Mouse (Mus musculus) urinary bladder, adult 2 months (tissue): Measurements from ENCODE around the gene Sec24d. TPM values are rescaled to one million over a fixed set of nuclear protein-coding genes. Genes with fewer than 3 reads are reported as not detected.

ENCODE experiments used
- DNase-seq: peaks from one replicate; pipeline ENCODE4 v3.0.0; 2022; ENCODE audit warnings: low spot score
- polyA plus RNA-seq: library from polyadenylated mRNA; depleted of rRNA; stranded (reverse); fragments of >200 nt; gene quantifications from 2 replicates; pipeline ENCODE4 v1.2.3, GENCODE M21; 2012; rRNA removed

Sec24d gene
- polyA plus RNA-seq = 51.2 and 58.9 TPM in 2 replicates

DNA sequence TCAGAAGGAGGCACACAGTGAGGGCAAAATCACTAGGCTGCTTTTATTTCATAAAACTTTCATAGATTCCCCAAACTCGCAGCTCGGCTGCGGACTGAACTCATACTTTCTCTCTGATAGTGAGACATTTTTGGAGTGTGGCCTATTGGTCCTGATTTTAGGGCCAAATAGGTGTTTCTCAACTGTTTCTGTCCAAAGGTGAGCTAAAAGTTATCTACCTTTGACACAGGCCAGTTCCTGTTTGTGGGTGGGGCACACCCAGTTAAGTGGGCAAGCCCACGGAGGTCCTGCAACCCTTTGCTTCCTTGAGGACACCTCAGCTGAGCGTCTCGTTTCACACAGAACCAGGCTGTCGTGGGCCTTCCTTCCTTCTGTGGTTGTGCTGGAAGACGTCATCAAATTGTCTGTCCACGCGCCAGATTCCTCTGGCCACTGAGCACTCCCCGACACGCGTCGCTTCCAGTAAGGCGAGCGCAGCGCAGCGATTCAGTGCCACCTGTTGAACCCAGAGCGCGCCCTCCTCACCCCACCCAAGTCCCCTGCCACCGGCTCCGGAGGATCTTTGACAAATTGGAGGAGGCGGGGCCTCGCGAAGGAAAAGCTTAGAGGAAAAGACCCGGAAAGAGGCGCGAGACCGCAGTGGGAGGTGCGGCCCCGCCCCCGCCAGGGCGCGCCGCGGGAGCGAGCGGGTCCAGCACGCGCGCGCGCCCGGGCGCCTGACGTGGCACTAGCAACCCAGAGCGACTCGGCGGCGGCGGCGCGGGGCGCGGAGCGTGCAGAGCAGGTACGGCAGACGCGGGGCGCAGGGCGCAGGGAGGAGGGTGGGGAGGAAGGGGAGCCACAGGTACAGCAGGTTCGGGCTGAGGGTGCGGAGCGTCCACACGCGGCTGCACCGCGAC, at the start of gene Sec24d:
Gene Sec24d (plus strand): TSS at position 703 of the 899 bp plus-strand sequence.
- DNase-seq = peak; percentile 80

DNA sequence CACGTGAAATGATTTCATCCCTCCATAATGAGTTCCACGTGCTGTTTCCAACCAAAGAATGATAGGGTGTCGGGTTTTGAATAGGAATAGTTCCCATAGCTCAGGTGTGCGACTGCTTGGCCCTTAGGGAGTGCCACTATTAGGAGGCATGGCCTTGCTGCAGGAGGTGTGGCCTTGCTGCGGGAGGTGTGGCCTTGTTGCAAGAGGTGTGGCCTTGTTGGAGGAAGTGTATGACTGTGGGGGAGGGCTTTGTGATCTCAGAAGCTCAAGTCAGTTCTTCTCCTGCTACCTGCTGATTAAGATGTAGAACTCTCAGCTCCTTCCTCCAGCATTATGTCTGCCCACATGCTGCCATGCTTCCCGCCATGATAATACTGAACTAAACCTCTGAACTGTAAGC, 48.6 kb upstream of the Sec24d start:
- no peak for DNase-seq

DNA sequence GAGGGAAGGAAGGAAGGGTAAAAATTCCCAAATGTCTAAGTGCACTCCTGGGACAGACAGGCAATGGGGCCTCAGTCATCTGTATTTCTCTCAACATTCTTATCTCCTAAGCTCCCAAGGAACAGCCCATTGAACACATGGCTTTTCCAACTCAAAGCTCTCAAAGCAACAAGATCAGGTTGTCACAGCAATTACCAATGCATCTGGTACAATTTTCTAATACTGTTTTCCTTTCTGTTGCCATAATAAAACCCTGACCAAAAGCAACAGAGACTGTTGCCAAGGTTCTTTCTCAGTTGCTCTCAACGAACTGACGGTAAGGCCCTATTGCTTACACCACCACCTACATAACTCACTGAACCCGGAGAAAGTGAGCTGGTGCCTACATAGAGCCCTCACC, 40.0 kb upstream of the Sec24d start:
- no peak for DNase-seq

DNA sequence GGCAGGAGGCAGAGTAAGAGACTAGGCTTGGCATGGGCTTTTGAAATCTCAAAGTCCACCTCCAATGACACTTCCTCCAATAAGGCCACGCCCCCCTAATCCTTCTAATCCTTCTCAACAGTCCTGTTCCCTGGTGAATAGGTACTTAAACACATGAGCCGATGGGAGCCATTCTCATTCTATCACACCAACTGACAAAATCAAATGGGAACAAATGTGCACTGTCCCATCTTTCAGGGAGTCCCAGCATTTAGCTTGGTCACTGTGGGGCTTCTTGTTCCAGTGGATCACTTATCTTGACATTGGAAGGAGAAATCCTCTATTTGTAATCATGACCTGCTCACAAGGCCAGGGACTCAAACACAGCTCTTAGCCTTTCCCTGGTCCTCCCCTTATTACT, 35.6 kb upstream of the Sec24d start:
- no peak for DNase-seq

DNA sequence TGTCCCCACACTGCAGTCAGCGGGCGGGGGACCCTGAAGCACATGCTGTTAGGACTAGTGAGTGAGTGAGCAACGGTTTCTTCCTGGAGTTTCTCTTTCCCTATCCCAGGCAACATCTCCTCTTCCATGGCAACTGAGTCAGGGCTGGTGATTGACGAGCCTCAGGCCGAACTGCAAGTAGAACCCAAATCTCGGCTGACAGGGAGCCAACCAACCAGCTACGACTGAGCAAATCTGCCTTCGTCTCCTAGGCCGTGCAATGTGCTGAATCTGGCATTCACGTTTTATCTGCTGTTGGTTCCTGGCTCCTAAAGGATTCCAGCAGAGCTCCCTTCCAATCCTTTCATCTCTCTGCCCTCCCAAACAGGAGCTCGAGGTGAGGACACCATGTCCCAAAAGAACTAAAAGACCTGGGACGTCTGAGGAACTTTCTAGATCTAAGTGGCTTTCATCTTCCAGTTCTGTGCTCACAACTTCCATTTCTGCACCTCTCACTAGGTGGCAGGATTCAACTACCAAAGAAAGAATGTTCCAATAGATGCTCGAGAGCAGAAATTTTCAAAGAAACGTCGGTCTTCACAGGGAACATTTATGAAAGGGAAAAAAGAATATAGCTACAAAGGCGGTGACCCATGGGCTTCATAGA, 32.9 kb upstream of the Sec24d start:
- DNase-seq = no peak

DNA sequence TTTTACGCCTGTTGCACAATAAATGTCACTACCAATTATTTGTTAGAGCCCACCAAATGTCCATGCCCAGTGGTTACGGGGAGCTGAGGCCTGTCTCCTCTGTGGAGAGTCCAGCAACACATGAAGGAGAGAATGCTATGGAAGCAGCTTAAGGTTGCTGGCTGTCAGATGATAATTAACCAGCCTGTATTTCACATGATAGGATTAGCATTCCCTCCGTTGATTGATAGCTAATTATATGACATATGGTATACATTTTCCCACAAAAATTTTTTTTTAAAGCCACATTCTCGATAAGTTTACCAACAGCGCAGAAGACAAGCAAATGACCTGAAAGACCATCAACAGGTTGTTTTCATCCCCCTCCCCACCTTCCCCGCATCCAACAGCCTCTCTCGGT, 31.8 kb upstream of the Sec24d start:
- no peak for DNase-seq

DNA sequence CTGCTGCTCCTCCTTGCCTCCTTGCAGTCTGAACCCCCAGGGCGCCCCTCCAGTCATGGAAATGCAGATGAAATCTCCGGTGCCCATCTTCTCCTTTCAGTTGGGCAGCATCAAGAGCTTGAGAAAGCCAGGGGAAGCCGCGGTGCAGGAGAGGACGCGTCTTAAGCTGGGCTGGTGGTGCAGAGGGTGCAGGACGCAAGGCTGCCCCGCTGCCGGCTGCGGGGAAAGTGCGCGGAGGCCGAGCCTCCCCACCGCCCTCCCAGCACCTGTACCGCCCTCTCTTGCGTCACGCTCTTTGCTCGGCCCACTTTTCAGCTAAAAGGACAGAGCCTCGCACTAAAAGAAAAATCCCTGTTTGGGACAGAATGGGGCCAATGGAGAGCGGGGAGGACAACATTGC, 31.3 kb upstream of the Sec24d start, which contains the start of gene Synpo2:
Gene Synpo2 (minus strand): TSS at position 229 of the 400 bp plus-strand sequence.
- peak; percentile 54 for DNase-seq

DNA sequence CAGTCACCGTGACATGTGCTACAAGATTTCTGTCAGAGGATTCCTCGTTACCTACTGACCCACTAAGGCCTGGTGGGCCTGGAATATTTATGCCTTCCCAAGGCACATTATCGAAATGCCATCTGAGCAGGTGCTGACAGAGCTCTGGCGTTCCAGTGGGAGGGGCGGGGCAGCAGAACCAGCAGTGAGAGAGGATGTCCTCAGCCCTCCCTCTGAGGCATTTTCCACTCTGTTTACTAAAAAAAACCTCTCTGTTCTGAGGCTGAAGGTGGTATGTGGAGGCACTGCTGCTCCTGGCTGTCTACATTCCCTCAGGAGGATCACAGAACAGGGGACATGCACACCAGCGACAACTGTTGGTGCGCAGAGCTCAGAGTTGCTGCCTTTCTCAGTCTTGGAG, 30.2 kb upstream of the Sec24d start:
- no peak for DNase-seq

DNA sequence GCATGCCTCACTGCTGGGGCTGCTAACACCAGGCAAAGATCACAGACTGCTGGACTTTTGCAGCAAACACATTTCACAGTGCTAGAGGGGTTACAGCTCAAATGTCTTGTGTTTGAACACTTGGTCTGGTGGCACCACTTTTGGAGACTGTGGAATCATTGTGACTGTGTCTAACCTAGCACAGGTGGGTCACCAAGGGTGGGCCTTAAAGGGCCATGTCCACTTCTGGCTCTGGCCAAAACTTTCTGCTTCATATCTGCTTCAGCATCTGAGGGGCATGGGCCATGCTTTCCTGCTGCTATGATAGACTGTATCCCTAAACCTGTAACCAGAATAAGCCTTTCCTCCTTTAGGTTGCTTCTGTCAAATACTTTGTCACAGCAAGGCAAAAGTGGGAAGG, 29.8 kb upstream of the Sec24d start:
- no peak for DNase-seq

DNA sequence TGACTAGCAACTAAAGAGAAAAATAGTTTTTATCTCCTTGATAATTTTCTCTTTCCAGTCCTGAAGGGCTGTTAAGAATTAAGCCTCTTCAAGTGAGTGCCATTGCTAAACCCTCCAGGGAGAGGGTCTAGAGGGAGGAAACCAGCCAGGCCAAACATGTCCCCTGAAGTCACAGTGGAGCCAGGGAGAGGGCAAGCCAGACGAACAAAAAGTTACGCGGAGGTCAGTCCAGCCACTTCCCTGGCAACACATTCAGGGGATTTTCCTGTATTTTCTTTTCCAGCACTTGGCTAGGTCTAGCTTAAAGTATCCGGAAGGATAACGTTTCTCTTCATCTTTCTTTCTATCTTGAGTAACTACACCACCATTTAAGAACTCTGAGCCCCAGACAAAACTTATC, 22.9 kb upstream of the Sec24d start:
- no peak for DNase-seq

DNA sequence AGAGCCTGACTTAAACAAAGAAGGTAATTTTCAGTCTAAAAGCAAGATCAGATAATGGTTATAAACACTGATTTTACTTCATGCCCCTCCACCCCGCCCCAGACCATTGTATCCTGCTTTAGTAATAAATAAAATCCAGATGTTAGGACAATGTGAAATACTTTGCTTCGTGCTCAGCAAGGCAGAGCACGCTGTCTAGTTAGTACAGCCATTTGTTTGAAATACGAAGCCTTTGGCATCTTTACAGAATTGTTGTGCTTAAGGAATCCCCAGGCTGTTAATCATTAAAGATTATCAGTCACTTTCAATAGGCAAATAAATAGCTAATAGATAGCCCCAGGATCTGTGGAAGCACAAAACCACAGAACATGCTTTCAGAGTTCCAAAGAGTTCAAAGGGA, 21.6 kb upstream of the Sec24d start:
- DNase-seq = no peak

DNA sequence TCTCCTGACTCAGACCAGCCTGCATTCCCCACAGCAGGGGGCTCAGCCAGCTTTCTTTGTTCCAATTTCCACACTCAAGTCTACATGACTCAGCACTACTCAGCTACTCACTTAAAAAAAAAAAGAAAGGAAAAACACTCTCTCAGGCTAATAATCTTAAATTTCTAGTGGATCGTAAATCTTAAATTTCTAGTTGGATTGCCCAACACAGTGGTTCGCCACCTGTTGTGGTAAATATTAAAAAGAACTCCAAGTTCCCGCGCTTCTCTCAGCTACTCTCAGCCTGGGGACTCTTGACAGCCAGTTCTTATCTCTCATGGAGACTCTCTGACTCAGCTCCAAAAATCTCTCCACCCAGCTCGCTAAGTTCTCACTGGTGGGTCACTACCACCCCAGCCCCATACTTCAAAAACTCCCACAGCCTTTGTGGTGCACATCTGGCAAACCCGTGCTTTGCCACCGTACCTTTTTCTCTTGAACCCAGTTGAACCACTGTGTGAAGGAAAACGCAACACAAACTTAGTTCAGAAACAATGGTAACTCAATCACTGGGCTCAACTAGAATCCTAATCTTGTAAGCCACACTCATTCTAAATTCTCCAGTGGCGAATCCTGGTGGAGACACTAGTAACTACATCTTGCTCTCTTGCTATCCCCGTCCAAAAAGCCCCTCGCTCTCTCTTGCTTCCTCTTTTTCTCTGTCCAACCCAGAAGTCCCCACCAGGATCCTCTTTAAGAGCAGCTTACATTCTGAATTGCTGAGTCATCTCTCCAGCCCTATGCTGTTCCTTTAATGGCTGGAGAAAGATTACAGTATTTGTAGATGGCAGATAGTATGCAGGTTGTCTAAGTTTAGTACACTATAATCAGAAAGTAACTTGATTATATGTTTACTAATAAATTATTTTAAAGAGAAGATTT, 10.8 kb upstream of the Sec24d start:
- DNase-seq = no peak

DNA sequence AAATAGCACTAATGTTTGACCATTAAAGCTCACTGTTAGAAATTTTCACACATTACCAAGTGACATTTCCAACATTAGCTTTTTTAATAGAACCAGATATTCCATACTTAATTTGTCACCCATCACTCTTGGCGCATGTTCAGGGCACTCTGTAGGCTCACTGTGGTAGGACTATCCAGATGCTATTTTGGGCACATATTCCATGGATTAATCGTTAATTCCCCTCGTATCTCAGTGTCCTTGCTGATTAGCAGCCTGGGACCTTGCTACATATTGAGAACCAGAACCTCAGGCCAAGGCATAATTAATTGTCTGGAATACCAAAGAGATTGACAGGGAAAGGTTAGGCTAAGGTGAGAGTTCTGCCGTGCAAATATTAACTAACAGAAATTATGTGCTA, 8.5 kb upstream of the Sec24d start:
- no peak for DNase-seq

DNA sequence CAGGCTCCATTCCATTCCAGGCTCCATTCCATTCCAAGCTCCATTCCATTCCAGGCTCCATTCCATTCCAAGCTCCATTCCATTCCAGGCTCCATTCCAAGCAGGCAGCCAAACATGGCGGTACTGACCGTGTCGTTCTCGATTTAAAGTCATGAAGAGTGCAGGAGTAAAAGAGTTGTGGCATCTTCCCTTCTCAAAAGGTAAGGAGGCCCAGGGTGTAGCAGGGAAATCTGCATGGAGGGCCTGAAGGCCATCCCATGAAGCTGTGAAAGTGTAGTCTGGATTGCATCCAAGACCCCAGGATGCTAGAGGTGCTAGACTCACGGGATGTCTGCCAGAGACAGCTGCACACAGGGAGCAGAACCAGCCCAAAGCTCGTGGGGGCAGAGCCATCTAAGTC, 2.5 kb upstream of the Sec24d start:
- no peak for DNase-seq

DNA sequence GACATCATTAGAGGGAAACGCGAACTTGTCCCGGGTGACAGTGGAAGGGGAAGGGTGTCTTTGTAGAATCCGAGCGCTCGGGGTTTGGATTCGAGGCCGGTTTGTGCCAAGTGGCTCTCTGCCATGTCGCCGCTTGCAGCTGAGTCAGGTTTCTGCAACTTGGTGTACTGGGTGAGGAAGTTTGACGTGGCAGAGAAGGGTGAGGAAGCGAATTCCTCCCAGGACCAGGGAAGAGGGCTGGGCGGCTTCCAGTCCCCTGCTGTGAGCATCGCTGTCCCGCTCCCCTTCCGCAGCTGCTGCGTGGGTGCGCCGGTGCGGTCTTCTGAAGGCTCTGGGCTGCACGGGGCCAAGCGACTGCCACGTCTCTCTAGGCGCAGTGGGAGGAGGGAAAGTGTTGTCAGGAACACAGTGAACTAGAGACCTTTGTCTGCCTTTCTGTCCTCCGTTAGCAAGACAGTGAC, 516 bp downstream of the Sec24d start:
- peak; percentile 62 for DNase-seq

DNA sequence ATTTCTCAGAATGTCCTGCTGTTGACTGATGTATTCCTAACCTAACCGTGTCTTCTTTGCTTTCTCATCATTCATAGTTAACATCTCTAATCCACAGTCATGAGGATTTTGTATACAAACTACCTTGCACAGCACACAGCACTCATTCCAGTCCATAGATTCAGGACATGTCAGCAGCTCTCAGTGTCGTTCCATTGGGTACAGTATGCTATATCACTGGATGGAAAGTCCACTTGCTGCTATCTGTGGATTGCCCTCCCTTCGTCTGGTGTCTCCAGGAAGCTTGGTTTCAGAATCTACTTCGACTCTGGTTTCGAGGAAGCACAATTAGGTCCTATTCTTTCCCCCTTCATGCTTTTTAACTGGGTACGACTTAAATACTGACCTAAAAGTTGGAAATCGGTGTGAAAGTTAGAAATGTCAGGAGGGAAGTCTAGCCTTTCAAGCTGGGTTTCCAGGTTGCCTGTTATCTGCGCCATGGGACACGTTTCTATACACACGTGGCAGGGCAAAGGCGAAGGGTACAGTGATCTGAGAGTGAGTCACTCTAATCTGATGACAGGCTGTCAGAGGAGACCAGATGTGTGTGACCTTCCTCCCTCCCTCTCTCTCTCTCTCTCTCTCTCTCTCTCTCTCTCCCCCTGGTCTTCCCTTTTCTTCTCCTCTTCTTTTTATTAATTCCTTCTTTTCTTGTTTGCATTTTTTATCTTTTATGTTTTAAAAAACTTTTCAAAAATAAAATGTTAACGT, 15.8 kb downstream of the Sec24d start:
- no peak for DNase-seq

DNA sequence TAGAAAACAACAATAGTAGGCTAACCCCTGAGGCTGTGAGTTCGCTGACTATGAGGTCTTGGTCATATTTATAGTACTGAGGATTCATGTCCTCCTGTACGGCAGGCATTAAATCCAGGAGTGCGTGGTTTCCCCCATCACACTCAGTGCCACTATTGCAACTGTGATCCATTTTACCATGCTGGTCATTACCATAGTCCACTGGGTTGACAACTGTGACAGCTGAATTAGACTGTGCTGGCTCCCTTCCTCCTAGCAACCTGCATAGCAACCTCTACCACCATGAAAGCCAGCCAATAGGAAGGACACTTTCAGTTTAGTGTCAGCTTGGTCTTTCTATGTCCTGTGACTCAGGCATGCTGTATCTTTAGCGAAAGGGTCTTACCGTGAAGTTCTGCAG, 17.0 kb downstream of the Sec24d start:
- DNase-seq = no peak

DNA sequence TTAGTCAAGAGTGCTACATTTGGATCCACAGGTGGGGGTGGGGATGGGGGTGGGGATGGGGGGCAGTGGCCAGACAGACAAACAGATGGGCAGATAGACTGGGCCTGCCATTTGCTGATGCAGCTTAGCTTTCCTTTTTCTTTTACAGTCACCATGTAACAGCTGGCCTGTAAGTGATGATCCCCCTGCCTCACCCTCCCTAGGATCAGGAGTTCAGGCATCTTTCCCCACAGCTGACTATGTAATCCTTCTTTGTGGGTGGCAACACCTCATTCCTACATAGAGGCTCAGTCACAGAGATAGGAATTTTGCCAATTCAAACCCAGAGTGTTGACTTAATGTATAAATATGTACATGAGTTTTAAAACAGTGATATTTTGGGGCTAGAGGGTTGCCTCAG, 18.4 kb downstream of the Sec24d start:
- DNase-seq = no peak

DNA sequence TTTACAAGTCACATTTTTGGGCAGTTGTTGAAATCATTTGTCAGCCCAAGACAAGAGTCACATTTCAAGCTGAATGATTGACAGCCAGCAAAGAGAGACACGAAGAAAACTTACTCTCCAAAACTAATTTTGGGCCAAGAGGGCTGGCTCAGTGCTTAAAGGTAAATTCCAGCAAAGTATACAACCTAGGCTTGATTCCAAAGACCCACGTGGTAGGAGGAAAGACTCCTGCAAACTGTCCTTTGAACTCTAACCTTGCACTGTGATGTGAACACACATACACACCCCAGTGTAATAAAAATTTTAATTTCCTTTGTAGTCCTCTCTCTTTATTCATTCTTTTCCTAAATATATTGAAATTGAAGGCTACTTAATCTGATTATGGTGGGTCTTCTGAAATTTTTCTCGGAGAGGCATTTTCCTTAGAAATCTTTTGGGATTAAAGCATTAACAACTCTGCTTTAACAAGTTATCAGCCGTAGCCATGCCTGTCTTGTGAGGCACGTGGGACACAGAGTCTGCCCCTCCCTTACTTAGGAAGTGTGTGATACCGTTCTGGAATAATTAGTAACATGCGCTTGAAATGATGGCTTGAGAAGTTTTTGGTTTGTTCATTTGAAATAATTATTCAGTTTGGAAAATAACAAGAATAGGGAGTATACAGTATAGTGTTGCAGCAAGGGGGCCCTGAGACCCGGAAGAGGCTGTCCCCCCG, 21.8 kb downstream of the Sec24d start:
- no peak for DNase-seq

DNA sequence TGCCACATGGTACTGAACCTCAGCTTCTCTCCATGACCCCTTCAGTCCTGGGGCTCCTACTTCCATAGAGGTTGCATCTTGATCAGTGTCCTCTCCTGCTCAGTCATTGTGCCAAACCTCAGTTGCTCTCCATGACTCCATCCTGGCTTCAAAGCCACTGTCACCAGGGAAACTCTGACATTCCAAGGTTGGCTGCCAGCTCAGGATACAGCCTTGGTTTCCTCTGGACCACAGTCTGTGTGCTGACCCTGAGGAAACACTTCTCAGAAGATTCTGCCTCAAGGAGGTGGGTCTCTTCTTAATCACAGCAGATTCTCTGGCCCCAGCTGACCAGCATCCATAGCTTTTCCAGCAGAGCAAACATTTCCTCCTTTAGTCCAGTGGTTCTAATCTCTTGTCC, 24.4 kb downstream of the Sec24d start:
- DNase-seq = no peak

DNA sequence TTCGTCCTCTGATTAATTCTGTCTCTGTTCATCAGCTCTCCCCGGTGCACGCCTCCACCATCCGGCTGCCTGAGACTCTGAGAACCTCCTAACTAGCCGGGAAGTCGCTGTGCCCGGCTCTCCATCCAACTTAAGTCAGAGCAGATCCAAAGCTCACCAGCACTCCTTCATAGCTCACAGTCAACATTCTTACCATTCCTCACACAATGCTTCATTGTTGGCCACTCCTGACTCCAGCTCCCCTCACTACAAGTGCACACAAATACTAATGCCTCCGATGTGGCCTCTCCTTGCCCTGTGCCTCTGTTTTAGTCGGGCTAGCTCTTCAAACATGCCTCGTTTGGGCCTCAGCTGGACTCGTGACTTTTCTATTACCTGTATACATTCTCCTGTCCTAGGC, 29.4 kb downstream of the Sec24d start:
- DNase-seq = no peak
